Mouse (Mus musculus): Measurements from ENCODE around the gene Cox19. TPM values are rescaled to one million over a fixed set of nuclear protein-coding genes. Genes with fewer than 3 reads are reported as not detected.

Cox19 gene
- polyA plus RNA-seq, 1 experiment from 2014 or later: 103 TPM

GRCm38 (mm10) chr5:139291811-139292560 is 59.2 kb downstream of the Cox19 start:
- no peak for ATAC-seq (replicated peaks; ENCODE audit: low FRiP score)

DNA sequence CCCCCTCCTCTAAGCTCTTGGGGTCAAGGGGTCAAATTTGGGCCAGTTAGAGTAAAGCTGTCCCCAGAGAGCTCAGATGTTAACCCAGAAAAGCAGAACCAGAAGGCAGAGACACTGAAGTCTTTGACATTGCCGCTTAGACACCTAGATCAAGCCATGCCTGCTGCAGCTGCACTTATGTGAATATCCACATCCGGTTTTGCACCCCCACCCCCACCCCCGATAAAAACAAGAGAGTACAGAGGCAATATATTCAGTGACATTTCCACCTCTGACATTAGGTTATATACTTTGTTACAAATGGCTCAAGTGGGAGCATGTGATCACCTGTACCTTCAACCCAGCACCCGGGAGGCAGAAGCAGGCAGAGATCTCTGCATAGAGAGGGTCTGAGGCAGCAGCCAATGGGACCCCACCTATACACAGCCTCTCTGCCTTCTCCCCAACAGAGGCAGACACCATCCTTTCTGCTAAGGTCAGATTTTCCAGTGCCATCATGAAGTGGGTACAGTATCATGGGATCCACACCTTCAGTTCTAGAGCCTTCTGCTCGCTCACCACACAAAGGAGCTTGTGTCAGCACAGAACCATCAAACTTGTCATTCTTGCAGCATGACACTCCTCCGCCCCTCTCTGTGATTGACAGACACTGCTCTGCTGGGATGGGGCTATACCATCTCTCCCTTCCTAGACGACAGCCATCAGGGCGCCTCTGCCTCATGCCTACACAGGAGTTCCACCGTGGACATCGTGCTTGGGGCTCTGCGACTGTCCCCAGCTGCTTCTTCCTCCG is 60.6 kb downstream of the Cox19 start:
- 84% methylated on average over 12 of the region's 12 CpGs for WGBS
- H3K4me1 ChIP-seq (replicated peaks; ENCODE audit: control insufficient read depth, insufficient read depth, low read length): no peaks in the 10 kb centered on the region
- H3K27me3 ChIP-seq (ENCODE audit: control insufficient read depth, insufficient read depth, low read length): no peaks in the 10 kb centered on the region
- H3K4me2 ChIP-seq (ENCODE audit: low read depth, low read length, severe bottlenecking): no peak overlapping the region
- no peak overlapping the region for H3K4me3 ChIP-seq (ENCODE audit: low read depth, low read length)
- DNase-seq (ENCODE audit: low spot score) (no peak), ATAC-seq (replicated peaks; ENCODE audit: low FRiP score) (no peak)
- H3K9ac ChIP-seq (ENCODE audit: low read length): no peak overlapping the region
- H3K9me3 ChIP-seq (ENCODE audit: control insufficient read depth, low read length): no peaks in the 10 kb centered on the region
- no peak overlapping the region for H3K27ac ChIP-seq (ENCODE audit: low read depth, low read length)
- H3K36me3 ChIP-seq (ENCODE audit: control insufficient read depth, insufficient read depth, low read length): no peaks in the 10 kb centered on the region

More at GRCm38 (mm10) chr5:139291811-139292560, 59.2 kb downstream of the Cox19 start:
- no peaks in the 10 kb centered on the region for H3K4me1 ChIP-seq (replicated peaks; ENCODE audit: control insufficient read depth, insufficient read depth, low read length)
- DNase-seq (ENCODE audit: low spot score): no peak
- no peak overlapping the region for H3K9ac ChIP-seq (ENCODE audit: low read length)
- no peak overlapping the region for H3K4me2 ChIP-seq (ENCODE audit: low read depth, low read length, severe bottlenecking)
- no peak overlapping the region for H3K4me3 ChIP-seq (ENCODE audit: low read depth, low read length)
- no peaks in the 10 kb centered on the region for H3K9me3 ChIP-seq (ENCODE audit: control insufficient read depth, low read length)
- H3K27me3 ChIP-seq (ENCODE audit: control insufficient read depth, insufficient read depth, low read length): no peaks in the 10 kb centered on the region
- no peak overlapping the region for H3K27ac ChIP-seq (ENCODE audit: low read depth, low read length)
- WGBS: 66% methylated on average over 6 of the region's 6 CpGs
- no peaks in the 10 kb centered on the region for H3K36me3 ChIP-seq (ENCODE audit: control insufficient read depth, insufficient read depth, low read length)

DNA sequence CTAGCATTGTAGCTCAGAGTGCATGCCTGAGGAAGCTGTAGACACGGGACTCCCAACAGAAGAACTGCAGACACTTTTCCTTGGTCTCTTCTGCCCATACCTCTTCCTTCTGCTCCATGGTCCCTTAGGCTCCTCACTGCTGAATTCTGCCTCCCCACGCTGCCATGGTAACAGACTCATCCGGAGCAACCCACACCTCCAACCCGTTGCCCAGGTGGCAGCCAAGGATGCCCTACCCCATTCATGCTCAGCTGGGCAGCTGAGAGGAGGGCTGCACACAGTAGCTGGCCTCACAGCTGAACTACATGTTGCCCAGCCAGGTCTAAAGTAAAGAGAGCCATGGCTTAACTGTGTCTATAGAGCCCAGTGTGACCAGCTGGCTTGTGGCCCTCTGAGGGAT is 62.6 kb downstream of the Cox19 start:
- no peaks in the 10 kb centered on the region for H3K27me3 ChIP-seq (ENCODE audit: control insufficient read depth, insufficient read depth, low read length)
- no peak for ATAC-seq (replicated peaks; ENCODE audit: low FRiP score)
- H3K9me3 ChIP-seq (ENCODE audit: control insufficient read depth, low read length): no peaks in the 10 kb centered on the region
- no peaks in the 10 kb centered on the region for H3K36me3 ChIP-seq (ENCODE audit: control insufficient read depth, insufficient read depth, low read length)
- WGBS: 78% methylated on average over 4 of the region's 4 CpGs
- H3K9ac ChIP-seq (ENCODE audit: low read length): no peak overlapping the region
- no peak overlapping the region for H3K27ac ChIP-seq (ENCODE audit: low read depth, low read length)
- DNase-seq (ENCODE audit: low spot score): no peak
- H3K4me2 ChIP-seq (ENCODE audit: low read depth, low read length, severe bottlenecking): no peak overlapping the region
- H3K4me3 ChIP-seq (ENCODE audit: low read depth, low read length): no peak overlapping the region
- H3K4me1 ChIP-seq (replicated peaks; ENCODE audit: control insufficient read depth, insufficient read depth, low read length): no peaks in the 10 kb centered on the region

- no peak for ATAC-seq (replicated peaks; ENCODE audit: low FRiP score)
- no peak for DNase-seq (ENCODE audit: low spot score)
- 92% methylated on average over 4 of the region's 4 CpGs for WGBS
Measured at GRCm38 (mm10) chr5:139287787-139288186, 63.4 kb downstream of the Cox19 start.

GRCm38 (mm10) chr5:139287099-139287498 is 64.1 kb downstream of the Cox19 start:
- ATAC-seq (replicated peaks; ENCODE audit: low FRiP score) (no peak), DNase-seq (ENCODE audit: low spot score) (no peak)
- no peak overlapping the region for H3K27ac ChIP-seq (ENCODE audit: low read depth, low read length)
- no peak overlapping the region for H3K4me3 ChIP-seq (ENCODE audit: low read depth, low read length)
- H3K4me2 ChIP-seq (ENCODE audit: low read depth, low read length, severe bottlenecking): no peak overlapping the region
- H3K9me3 ChIP-seq (ENCODE audit: control insufficient read depth, low read length): no peaks in the 10 kb centered on the region
- H3K36me3 ChIP-seq (ENCODE audit: control insufficient read depth, insufficient read depth, low read length): no peaks in the 10 kb centered on the region
- WGBS: 94% methylated on average over 5 of the region's 5 CpGs
- no peaks in the 10 kb centered on the region for H3K27me3 ChIP-seq (ENCODE audit: control insufficient read depth, insufficient read depth, low read length)
- no peaks in the 10 kb centered on the region for H3K4me1 ChIP-seq (replicated peaks; ENCODE audit: control insufficient read depth, insufficient read depth, low read length)
- H3K9ac ChIP-seq (ENCODE audit: low read length): no peak overlapping the region

More at GRCm38 (mm10) chr5:139287787-139288186, 63.4 kb downstream of the Cox19 start:
- H3K4me1 ChIP-seq (replicated peaks; ENCODE audit: control insufficient read depth, insufficient read depth, low read length): no peaks in the 10 kb centered on the region
- no peak overlapping the region for H3K9ac ChIP-seq (ENCODE audit: low read length)
- H3K4me2 ChIP-seq (ENCODE audit: low read depth, low read length, severe bottlenecking): no peak overlapping the region
- H3K4me3 ChIP-seq (ENCODE audit: low read depth, low read length): no peak overlapping the region
- no peak overlapping the region for H3K27ac ChIP-seq (ENCODE audit: low read depth, low read length)
- H3K36me3 ChIP-seq (ENCODE audit: control insufficient read depth, insufficient read depth, low read length): no peaks in the 10 kb centered on the region
- no peaks in the 10 kb centered on the region for H3K9me3 ChIP-seq (ENCODE audit: control insufficient read depth, low read length)
- H3K27me3 ChIP-seq (ENCODE audit: control insufficient read depth, insufficient read depth, low read length): no peaks in the 10 kb centered on the region

MicroRNAs encoded within 50 kb of the gene (microRNA counts, 519-probe panel; counts per million panel counts)
- microRNA mmu-miR-339-3p (31.2 counts per million), microRNA mmu-miR-339-5p (31.2 counts per million)

Small RNA genes lying within 50 kb of the gene (microRNA-seq; reads per million reads assigned to microRNA genes)
- gene Mir339 (ENCODE audit: insufficient number of aligned reads): 535 reads per million, percentile 60 among the genes with 10 or more reads in this experiment

Other genes starting within 250 kb of the Cox19 start
- gene Prkar1b, start 201.4 kb downstream of the Cox19 start, polyA plus RNA-seq (2014; fragmentation: Nextera tagmentation; extraction: Ambion mirVana): 10.9 and 13.0 TPM in 2 replicates
- gene Dnaaf5, start 201.2 kb downstream of the Cox19 start, polyA plus RNA-seq (2014; fragmentation: Nextera tagmentation; extraction: Ambion mirVana): 11.5 and 11.9 TPM in 2 replicates
- 50.7 and 56.2 TPM in 2 replicates for gene Sun1, start 150.8 kb downstream of the Cox19 start, polyA plus RNA-seq (2014; fragmentation: Nextera tagmentation; extraction: Ambion mirVana)
- gene Get4, start 99.1 kb downstream of the Cox19 start, polyA plus RNA-seq (2014; fragmentation: Nextera tagmentation; extraction: Ambion mirVana): 148 and 150 TPM in 2 replicates
- 1.9 and 2.0 TPM in 2 replicates for gene Adap1, start 25.8 kb downstream of the Cox19 start, polyA plus RNA-seq (2014; fragmentation: Nextera tagmentation; extraction: Ambion mirVana)
- gene Cyp2w1, start 1.2 kb upstream of the Cox19 start, polyA plus RNA-seq (2014; fragmentation: Nextera tagmentation; extraction: Ambion mirVana): not detected in 2 replicates
- 1.8 and 1.9 TPM in 2 replicates for gene Gpr146, start 26.3 kb upstream of the Cox19 start, polyA plus RNA-seq (2014; fragmentation: Nextera tagmentation; extraction: Ambion mirVana)
- gene C130050O18Rik, start 53.9 kb upstream of the Cox19 start, polyA plus RNA-seq (2014; fragmentation: Nextera tagmentation; extraction: Ambion mirVana): 0.17 and 0.23 TPM in 2 replicates
- gene Gper1, start 71.7 kb upstream of the Cox19 start, polyA plus RNA-seq (2014; fragmentation: Nextera tagmentation; extraction: Ambion mirVana): 1.7 and 1.9 TPM in 2 replicates
- 38.5 and 47.5 TPM in 2 replicates for gene 3110082I17Rik, start 109.1 kb upstream of the Cox19 start, polyA plus RNA-seq (2014; fragmentation: Nextera tagmentation; extraction: Ambion mirVana)
- gene Zfand2a, start 133.1 kb upstream of the Cox19 start, polyA plus RNA-seq (2014; fragmentation: Nextera tagmentation; extraction: Ambion mirVana): 6.4 and 7.9 TPM in 2 replicates
- gene Uncx, start 192.1 kb upstream of the Cox19 start, polyA plus RNA-seq (2014; fragmentation: Nextera tagmentation; extraction: Ambion mirVana): 27.3 and 28.2 TPM in 2 replicates